Mouse (Mus musculus) neural tube, embryonic 13.5 days (tissue): Measurements from ENCODE around the gene E330017A01Rik. TPM values are rescaled to one million over a fixed set of nuclear protein-coding genes. Genes with fewer than 3 reads are reported as not detected.

ENCODE experiments used
- ATAC-seq: fragments of 200-750 bp; cut with Nextera tagmentation; 2 replicates; pipeline ENCODE4 v1.8.0; 2017; ENCODE audit warnings: low read depth, mild to moderate bottlenecking, moderate TSS enrichment, moderate library complexity
- H3K27ac ChIP-seq: fragments of 300-500 bp; sonication (generic); replicated peaks from 2 replicates; pipeline ENCODE4 v1.5.1; 2015; ENCODE audit warnings: moderate library complexity, mild to moderate bottlenecking, inconsistent platforms
- H3K27me3 ChIP-seq: fragments of 300-500 bp; sonication (generic); 2 replicates; pipeline ENCODE4 v1.6.1; 2015; ENCODE audit warnings: mild to moderate bottlenecking, inconsistent platforms
- H3K36me3 ChIP-seq: fragments of 300-500 bp; sonication (generic); 2 replicates; pipeline ENCODE4 v1.6.1; 2015; ENCODE audit warnings: mild to moderate bottlenecking, inconsistent platforms
- H3K4me1 ChIP-seq: fragments of 300-500 bp; sonication (generic); replicated peaks from 2 replicates; pipeline ENCODE4 v1.6.1; 2015; ENCODE audit warnings: inconsistent platforms
- H3K4me2 ChIP-seq: fragments of 300-500 bp; sonication (generic); 2 replicates; pipeline ENCODE4 v1.6.1; 2015; ENCODE audit warnings: inconsistent platforms, mild to moderate bottlenecking, moderate library complexity
- H3K4me3 ChIP-seq: fragments of 300-500 bp; sonication (generic); 2 replicates; pipeline ENCODE4 v1.5.1; 2015; ENCODE audit warnings: mild to moderate bottlenecking, inconsistent platforms
- H3K9ac ChIP-seq: fragments of 300-500 bp; sonication (generic); 2 replicates; pipeline ENCODE4 v1.6.1; 2015; ENCODE audit warnings: moderate library complexity, mild to moderate bottlenecking, inconsistent platforms
- H3K9me3 ChIP-seq: fragments of 300-500 bp; sonication (generic); 2 replicates; pipeline ENCODE4 v1.6.1; 2016; ENCODE audit warnings: inconsistent platforms
- WGBS: fragments of 180-500 bp; shearing (Covaris S2); methylation state at CpG from one replicate; pipeline ENCODE4 v1.1.7; 2015; 5-methylcytosine and 5-hydroxymethylcytosine counted together
- polyA plus RNA-seq: library from polyadenylated mRNA; unstranded; fragments of >200 nt; fragmentation: Nextera tagmentation; extraction: Ambion mirVana; gene quantifications from 2 replicates; pipeline ENCODE4 v1.2.1, GENCODE M21; 2015

E330017A01Rik gene
- 0.24 TPM in 1 of 2 replicates, not detected in the other for polyA plus RNA-seq

DNA sequence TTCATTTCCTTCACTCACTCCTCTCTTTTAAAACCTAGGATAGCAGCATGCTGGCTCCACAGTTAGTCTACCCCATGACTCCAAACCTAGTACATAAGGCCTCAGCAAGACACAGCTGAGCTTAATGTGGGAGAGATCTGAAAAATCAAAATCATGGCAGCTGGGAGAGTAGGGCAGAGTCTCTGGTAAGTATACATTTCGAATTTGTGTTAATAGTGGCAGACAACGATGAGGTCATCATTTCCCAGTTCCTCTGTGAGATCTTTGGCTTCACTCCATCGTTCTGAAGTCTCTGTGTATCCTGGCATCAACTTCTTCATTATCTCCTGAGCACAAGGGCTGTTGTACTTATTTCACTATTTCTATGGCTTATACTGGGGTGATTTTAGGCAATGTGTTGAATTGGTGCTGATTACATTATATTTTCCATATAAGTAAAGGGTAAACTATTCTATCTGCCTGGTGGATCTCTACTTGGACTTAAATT lies at the start of gene E330017A01Rik:
E330017A01Rik (minus strand) TSS at position 51 of the 487 bp plus-strand sequence.
- Histone ChIP-seq H3K9me3 (no peaks in the 10 kb centered on the region), H3K36me3 (no peaks in the 10 kb centered on the region), H3K27me3 (no peaks in the 10 kb centered on the region), H3K27ac (no peak within 1 kb of the TSS), H3K4me1 (no peaks in the 10 kb centered on the region), H3K4me3 (no peak within 1 kb of the TSS), H3K4me2 (no peak within 1 kb of the TSS), H3K9ac (no peak within 1 kb of the TSS)
- no peak for ATAC-seq
- WGBS = 82% methylated on average over 3 of the region's 3 CpGs

- Histone ChIP-seq H3K4me3 (no peak overlapping the region), H3K9me3 (no peaks in the 10 kb centered on the region), H3K4me2 (no peak overlapping the region), H3K27me3 (no peaks in the 10 kb centered on the region), H3K27ac (no peak overlapping the region), H3K4me1 (no peaks in the 10 kb centered on the region), H3K9ac (no peak overlapping the region), H3K36me3 (peaks cover 6% of the 10 kb centered on the region; the same call in 1 of the 2 replicates)
- 78% methylated on average over 20 of the region's 20 CpGs for WGBS
- no peak for ATAC-seq
Observed at GRCm38 (mm10) chr16:58685548-58686537, 47.3 kb upstream of the E330017A01Rik start.

- H3K27me3 ChIP-seq = no peaks in the 10 kb centered on the region
- no peak overlapping the region for H3K27ac ChIP-seq
- H3K9ac ChIP-seq = no peak overlapping the region
- no peak for ATAC-seq
- H3K36me3 ChIP-seq = peaks cover 11% of the 10 kb centered on the region; the same call in 1 of the 2 replicates
- H3K9me3 ChIP-seq = no peaks in the 10 kb centered on the region
- H3K4me3 ChIP-seq = no peak overlapping the region
- no peaks in the 10 kb centered on the region for H3K4me1 ChIP-seq
- no peak overlapping the region for H3K4me2 ChIP-seq
Observed at GRCm38 (mm10) chr16:58684537-58684936, 46.0 kb upstream of the E330017A01Rik start.

DNA sequence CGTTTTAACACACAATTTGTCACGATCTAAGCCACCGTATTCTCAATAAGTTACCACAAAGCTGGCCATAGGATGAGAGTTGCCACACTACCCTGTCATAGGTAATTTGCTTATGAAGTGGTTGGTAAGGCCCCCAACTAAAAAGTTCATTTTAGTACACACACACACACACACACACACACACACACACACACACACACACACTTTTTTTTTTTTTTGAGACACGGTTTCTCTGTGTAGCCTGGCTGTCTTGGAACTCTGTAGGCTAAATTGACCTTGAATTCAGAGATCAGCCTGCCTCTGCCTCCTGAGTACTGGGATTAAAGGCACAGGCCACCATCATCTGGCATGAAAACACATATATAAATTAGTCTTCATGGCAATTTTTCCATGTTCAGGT lies 45.4 kb upstream of the E330017A01Rik start:
- no peak overlapping the region for H3K9ac ChIP-seq
- H3K4me3 ChIP-seq = no peak overlapping the region
- H3K4me1 ChIP-seq = no peaks in the 10 kb centered on the region
- H3K4me2 ChIP-seq = no peak overlapping the region
- no peak overlapping the region for H3K27ac ChIP-seq
- no peak for ATAC-seq
- no peaks in the 10 kb centered on the region for H3K27me3 ChIP-seq
- H3K9me3 ChIP-seq = no peaks in the 10 kb centered on the region
- WGBS = 96% methylated on average over 4 of the region's 4 CpGs
- peaks cover 13% of the 10 kb centered on the region; the same call in 1 of the 2 replicates for H3K36me3 ChIP-seq

DNA sequence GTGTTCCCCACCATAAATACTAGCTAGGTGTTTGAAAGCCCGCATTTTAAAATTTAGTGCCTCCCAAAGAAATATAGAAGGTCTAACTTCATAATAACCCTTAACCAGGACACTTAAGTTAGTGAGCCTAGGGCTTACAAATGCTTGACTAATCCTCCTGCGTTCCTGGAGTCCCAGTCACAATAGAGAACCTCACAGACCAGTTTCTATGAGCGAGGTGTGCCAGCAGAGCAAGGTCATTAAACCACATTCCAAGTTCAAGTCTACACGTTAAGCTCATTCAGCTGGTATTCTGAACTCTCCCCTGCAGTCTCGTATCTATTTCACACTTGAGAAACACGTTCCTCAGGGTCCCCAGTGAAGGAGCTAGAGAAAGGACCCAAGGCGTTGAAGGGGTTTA lies 44.3 kb upstream of the E330017A01Rik start:
- no peaks in the 10 kb centered on the region for H3K4me1 ChIP-seq
- peaks cover 22% of the 10 kb centered on the region for H3K36me3 ChIP-seq
- 87% methylated on average over 7 of the region's 7 CpGs for WGBS
- ATAC-seq = no peak
- H3K27me3 ChIP-seq = no peaks in the 10 kb centered on the region
- H3K9me3 ChIP-seq = no peaks in the 10 kb centered on the region
- no peak overlapping the region for H3K9ac ChIP-seq
- H3K4me3 ChIP-seq = no peak overlapping the region
- no peak overlapping the region for H3K27ac ChIP-seq
- H3K4me2 ChIP-seq = no peak overlapping the region

DNA sequence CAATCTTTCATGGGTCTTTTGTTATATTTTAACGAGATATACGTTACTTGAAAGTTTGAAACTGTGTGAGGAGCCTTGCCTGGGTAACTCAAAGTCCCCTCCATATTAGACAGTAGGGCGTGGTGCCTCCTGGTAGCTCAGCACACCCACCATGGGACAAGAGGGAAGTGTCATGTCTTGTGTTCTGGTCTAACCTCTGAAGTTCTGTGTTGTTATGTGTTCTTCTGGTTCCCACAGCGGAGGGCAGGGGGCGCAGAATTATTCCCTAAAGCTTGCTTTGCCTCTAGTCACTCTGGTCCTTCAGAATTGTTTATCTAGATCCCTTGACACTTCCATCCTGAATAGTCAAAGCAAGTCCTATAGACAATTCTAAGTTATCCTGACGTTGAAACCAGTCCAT lies 43.5 kb upstream of the E330017A01Rik start:
- no peak for ATAC-seq

DNA sequence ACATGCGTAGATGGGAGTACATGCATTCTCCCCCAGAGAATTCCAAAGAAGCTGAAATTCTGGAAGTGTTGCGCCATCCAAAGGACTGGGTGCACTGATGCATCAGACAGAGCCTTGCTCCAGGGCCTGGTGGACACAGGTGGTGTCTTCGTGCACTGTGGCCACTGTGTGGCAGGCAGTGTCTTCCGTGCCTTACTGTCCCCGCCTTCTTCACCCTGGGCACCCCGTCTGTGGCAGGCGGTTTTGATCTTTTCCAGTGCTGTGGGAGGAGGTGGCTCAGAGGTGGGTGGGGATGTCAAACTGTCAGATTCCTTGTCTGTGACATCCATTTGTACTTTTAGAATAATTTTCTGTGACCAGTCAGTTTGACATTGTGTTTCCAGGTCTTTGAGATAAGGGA lies 40.1 kb upstream of the E330017A01Rik start:
- H3K9ac ChIP-seq = no peak overlapping the region
- no peaks in the 10 kb centered on the region for H3K9me3 ChIP-seq
- no peak overlapping the region for H3K27ac ChIP-seq
- H3K4me1 ChIP-seq = no peaks in the 10 kb centered on the region
- 85% methylated on average over 7 of the region's 7 CpGs for WGBS
- no peaks in the 10 kb centered on the region for H3K27me3 ChIP-seq
- no peak for ATAC-seq
- no peak overlapping the region for H3K4me3 ChIP-seq
- no peak overlapping the region for H3K4me2 ChIP-seq
- peaks cover 58% of the 10 kb centered on the region for H3K36me3 ChIP-seq

More for the DNA sequence above, 43.5 kb upstream of the E330017A01Rik start:
- no peak overlapping the region for H3K4me3 ChIP-seq
- 96% methylated on average over 6 of the region's 6 CpGs for WGBS
- H3K36me3 ChIP-seq = peaks cover 30% of the 10 kb centered on the region
- H3K27me3 ChIP-seq = no peaks in the 10 kb centered on the region
- H3K9me3 ChIP-seq = no peaks in the 10 kb centered on the region
- no peak overlapping the region for H3K27ac ChIP-seq
- no peak overlapping the region for H3K4me2 ChIP-seq
- H3K4me1 ChIP-seq = no peaks in the 10 kb centered on the region
- no peak overlapping the region for H3K9ac ChIP-seq

DNA sequence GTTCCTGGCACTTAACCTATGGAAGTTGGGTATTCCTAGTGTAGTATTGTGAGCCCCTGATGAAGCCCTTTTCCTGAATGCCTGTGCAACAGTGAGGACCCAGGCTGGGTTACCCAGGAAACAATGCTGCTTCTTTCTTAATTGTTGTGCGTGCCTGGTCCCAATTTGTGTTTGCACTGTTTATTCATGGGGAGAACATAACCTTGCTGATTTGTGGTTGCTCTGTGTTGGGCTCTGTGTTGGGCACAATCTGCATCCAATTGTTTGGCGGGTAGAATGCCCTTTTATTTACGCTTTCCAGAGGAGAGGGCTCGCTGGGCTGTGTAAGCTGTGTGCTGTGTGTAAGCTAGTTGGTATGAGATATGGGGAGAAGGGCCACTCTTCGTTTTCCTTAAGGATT lies 39.0 kb upstream of the E330017A01Rik start:
- Histone ChIP-seq H3K4me3 (no peak overlapping the region), H3K27ac (no peak overlapping the region), H3K4me1 (no peaks in the 10 kb centered on the region), H3K4me2 (no peak overlapping the region), H3K9me3 (no peaks in the 10 kb centered on the region), H3K9ac (no peak overlapping the region), H3K27me3 (no peaks in the 10 kb centered on the region), H3K36me3 (peaks cover 66% of the 10 kb centered on the region)
- ATAC-seq = no peak
- 72% methylated on average over 5 of the region's 5 CpGs for WGBS

- no peak overlapping the region for H3K4me3 ChIP-seq
- H3K4me1 ChIP-seq = peaks cover 4% of the 10 kb centered on the region; the same call in 1 of the 2 replicates
- H3K4me2 ChIP-seq = no peak overlapping the region
- H3K36me3 ChIP-seq = peaks cover 66% of the 10 kb centered on the region
- H3K27ac ChIP-seq = no peak overlapping the region
- WGBS = 90% methylated on average over 3 of the region's 3 CpGs
- H3K27me3 ChIP-seq = no peaks in the 10 kb centered on the region
- H3K9me3 ChIP-seq = no peaks in the 10 kb centered on the region
- ATAC-seq = no peak
- no peak overlapping the region for H3K9ac ChIP-seq
Observed at GRCm38 (mm10) chr16:58676633-58677032, 38.1 kb upstream of the E330017A01Rik start.

- no peak overlapping the region for H3K27ac ChIP-seq
- ATAC-seq = no peak
- peaks cover 62% of the 10 kb centered on the region for H3K36me3 ChIP-seq
- H3K4me3 ChIP-seq = no peak overlapping the region
- H3K27me3 ChIP-seq = no peaks in the 10 kb centered on the region
- H3K4me1 ChIP-seq = peaks cover 7% of the 10 kb centered on the region
- no peaks in the 10 kb centered on the region for H3K9me3 ChIP-seq
- no peak overlapping the region for H3K4me2 ChIP-seq
- 89% methylated on average over 7 of the region's 7 CpGs for WGBS
- no peak overlapping the region for H3K9ac ChIP-seq
Observed at GRCm38 (mm10) chr16:58676156-58676555, 37.6 kb upstream of the E330017A01Rik start.

- Histone ChIP-seq H3K27ac (no peak overlapping the region), H3K27me3 (no peaks in the 10 kb centered on the region), H3K4me2 (no peak overlapping the region), H3K36me3 (peaks cover 55% of the 10 kb centered on the region), H3K4me3 (no peak overlapping the region), H3K4me1 (peaks cover 11% of the 10 kb centered on the region), H3K9ac (no peak overlapping the region), H3K9me3 (no peaks in the 10 kb centered on the region)
- ATAC-seq = no peak
- WGBS = 92% methylated on average over 13 of the region's 13 CpGs
Observed at GRCm38 (mm10) chr16:58675256-58675655, 36.7 kb upstream of the E330017A01Rik start.

GRCm38 (mm10) chr16:58673811-58674410 lies 35.4 kb upstream of the E330017A01Rik start:
- WGBS = 96% methylated on average over 15 of the region's 15 CpGs
- ATAC-seq = no peak

More at GRCm38 (mm10) chr16:58673811-58674410, 35.4 kb upstream of the E330017A01Rik start:
- H3K36me3 ChIP-seq = peaks cover 53% of the 10 kb centered on the region
- H3K4me1 ChIP-seq = peaks cover 11% of the 10 kb centered on the region
- H3K27me3 ChIP-seq = no peaks in the 10 kb centered on the region
- H3K9ac ChIP-seq = no peak overlapping the region
- no peak overlapping the region for H3K27ac ChIP-seq
- no peak overlapping the region for H3K4me2 ChIP-seq
- no peaks in the 10 kb centered on the region for H3K9me3 ChIP-seq
- no peak overlapping the region for H3K4me3 ChIP-seq
